Mouse (Mus musculus): ENCODE data around the gene Dab2ip. TPM values are rescaled to one million over a fixed set of nuclear protein-coding genes. Genes with fewer than 3 reads are reported as not detected.

Gene Dab2ip
- total RNA-seq, 1 experiment from 2014 or later, result 16.9 TPM

DNA sequence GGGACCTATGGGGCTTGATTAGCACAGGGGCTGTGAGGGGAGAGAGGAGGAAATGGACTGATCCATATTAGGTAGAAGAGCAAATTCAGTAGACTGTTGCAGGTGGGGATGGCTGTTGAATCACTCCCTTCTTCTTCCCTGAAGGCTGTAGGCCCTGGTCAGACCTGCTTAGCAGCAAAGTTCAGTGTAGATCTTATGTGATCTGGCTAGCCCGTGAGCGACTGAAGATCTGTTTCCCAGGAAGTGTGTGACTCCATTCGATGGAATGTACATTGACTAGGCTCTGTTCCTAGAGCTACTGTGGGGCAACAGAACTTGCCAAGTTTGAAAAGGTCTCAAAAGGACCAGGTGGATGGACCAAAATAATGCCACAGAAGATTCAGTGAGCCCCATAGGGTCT, 145.2 kb downstream of the Dab2ip start:
- ATAC-seq (replicated peaks in 1 of 2; ENCODE audit: insufficient read depth in 1 of 2, low FRiP score in 2 of 2, low TSS enrichment in 1 of 2, low read depth in 1 of 2, poor library complexity in 2 of 2, severe bottlenecking in 2 of 2), result no peak

DNA sequence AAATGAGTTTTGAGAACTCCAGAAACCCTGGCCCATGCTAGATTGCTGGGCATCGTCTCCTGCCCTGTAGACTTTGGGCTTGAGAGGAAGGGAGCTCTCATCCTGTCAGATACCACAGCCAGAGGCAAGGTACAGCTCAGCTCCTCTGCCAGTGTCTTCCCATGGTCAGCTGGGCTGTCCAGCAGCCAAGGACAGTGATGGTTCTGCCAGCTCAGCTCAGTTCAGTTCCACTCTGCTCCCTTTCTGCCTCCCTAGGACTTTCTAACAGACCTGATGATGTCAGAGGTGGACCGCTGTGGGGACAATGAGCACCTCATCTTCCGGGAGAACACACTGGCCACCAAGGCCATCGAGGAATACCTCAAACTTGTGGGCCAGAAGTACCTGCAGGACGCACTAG, 154.5 kb downstream of the Dab2ip start:
- no peak for ATAC-seq (replicated peaks in 1 of 2; ENCODE audit: insufficient read depth in 1 of 2, low FRiP score in 2 of 2, low TSS enrichment in 1 of 2, low read depth in 1 of 2, poor library complexity in 2 of 2, severe bottlenecking in 2 of 2)

DNA sequence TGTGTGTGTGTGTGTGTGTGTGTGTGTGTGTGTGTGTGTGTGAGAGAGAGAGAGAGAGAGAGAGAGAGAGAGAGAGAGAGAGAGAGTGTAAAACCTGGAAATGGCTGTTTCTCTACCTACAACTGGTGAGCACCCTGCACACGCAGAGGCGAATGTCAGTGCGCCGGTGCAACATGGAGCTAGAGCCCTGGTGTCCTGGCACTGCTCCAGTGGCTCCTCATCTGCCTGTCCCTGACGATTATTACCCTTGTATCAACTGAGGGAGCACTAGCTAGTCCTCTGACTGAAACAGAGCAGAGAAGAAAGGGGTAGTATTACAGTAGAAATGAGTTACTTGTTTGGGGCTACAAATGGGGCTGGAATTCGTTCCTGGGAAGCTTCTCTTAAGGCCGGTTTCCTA, 155.4 kb downstream of the Dab2ip start:
- ATAC-seq (replicated peaks in 1 of 2; ENCODE audit: insufficient read depth in 1 of 2, low FRiP score in 2 of 2, low TSS enrichment in 1 of 2, low read depth in 1 of 2, poor library complexity in 2 of 2, severe bottlenecking in 2 of 2), result no peak

DNA sequence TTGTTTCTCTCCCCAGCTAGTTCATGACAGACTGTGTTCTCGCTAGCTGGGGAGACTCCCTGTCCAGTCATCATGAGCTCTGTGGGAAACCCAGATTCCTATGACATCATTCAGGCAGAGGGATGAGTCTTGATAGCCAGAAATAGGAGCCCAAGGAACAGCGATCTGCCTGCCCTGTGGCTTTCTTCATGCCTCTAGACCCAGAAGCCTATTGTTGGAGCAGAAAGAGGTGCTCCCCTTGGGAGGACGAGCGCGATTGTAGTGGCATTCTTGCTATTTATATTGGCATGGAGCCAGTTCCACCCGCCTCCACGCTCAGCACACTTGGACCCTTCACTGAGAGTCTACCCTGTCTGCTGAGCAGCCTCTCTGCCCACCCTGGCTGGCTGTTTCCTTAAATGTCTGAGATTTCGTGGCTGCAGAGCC, 156.7 kb downstream of the Dab2ip start:
- no peak for ATAC-seq (replicated peaks in 1 of 2; ENCODE audit: insufficient read depth in 1 of 2, low FRiP score in 2 of 2, low TSS enrichment in 1 of 2, low read depth in 1 of 2, poor library complexity in 2 of 2, severe bottlenecking in 2 of 2)

DNA sequence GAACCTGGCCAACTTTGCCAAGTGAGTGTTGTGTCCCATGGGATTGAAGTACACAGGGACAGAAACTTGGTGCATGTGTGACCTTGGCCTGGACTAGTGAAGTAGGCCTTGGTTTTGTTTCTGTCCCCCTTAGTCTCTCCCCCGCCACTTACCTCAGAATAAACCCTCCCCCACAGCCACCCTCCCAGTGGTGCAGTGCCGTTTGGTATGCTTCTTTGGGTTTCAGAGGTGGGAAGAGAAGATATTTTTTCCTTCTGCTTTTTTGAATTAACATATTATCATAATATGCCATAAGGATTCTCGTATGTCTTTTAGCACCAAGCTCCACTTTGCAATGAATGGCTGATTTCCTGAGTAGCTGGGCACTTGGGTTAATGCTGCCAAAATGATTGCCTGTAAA, 157.4 kb downstream of the Dab2ip start:
- no peak for ATAC-seq (replicated peaks in 1 of 2; ENCODE audit: insufficient read depth in 1 of 2, low FRiP score in 2 of 2, low TSS enrichment in 1 of 2, low read depth in 1 of 2, poor library complexity in 2 of 2, severe bottlenecking in 2 of 2)

DNA sequence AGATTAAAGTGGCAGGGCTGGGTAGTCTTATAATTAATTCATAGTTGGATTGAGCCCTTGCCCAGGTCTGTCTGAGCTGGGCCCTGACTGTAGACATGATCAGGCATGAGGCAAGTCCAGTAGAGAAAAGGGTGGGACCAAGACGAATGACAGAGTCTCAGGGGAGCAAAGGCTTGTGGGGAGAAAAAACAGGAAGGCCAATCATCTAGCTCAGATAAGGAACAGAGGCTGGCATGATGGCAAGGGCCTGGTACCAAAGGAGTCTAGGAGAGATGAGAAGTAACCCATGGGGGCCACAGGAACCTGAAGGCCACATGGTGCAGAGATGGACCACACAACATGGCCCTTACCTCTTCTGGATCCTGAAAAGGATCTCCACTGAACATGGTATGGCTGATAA, 158.1 kb downstream of the Dab2ip start:
- no peak for ATAC-seq (replicated peaks in 1 of 2; ENCODE audit: insufficient read depth in 1 of 2, low FRiP score in 2 of 2, low TSS enrichment in 1 of 2, low read depth in 1 of 2, poor library complexity in 2 of 2, severe bottlenecking in 2 of 2)

DNA sequence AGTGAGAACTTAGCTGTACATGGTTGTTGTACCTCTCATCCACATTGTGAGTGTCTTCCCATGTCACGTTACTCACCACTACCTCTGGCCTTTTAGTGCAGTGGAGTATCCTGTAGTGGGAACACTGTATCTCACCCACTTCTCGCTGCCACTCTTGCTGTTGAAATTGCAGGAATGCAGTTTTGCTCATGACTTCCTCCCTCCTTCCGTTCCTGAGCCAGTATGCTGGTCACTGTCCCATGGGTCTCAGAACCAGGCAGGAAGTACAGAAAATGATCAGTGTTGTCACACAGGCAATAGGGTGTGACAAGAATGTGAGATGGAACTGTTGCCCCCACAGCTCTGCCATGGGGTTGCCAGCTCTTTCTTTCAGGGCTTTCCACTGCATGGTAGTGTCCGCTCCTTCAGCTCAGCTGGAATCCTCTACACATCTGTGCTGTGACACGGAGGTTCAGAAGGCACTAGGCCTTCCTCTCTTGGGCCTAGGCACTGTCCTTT, 160.0 kb downstream of the Dab2ip start:
- no peak for ATAC-seq (replicated peaks in 1 of 2; ENCODE audit: insufficient read depth in 1 of 2, low FRiP score in 2 of 2, low TSS enrichment in 1 of 2, low read depth in 1 of 2, poor library complexity in 2 of 2, severe bottlenecking in 2 of 2)

DNA sequence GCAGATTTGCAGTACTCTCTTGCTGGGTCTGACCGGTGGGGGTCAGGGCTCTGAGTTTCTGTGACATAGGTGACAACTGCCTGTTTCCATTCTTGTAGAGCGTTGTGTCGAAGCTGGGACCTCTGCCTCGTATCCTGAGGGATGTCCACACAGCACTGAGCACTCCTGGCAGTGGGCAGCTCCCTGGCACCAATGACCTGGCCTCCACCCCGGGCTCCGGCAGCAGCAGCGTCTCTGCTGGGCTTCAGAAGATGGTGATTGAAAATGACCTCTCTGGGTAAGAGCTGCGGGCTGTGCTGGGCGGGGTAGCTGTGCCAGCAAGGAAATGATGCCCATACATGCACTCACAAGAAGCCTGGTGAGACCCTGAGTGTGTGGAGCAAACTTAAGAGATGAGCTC, 160.6 kb downstream of the Dab2ip start:
- ATAC-seq (replicated peaks in 1 of 2; ENCODE audit: insufficient read depth in 1 of 2, low FRiP score in 2 of 2, low TSS enrichment in 1 of 2, low read depth in 1 of 2, poor library complexity in 2 of 2, severe bottlenecking in 2 of 2), result no peak

DNA sequence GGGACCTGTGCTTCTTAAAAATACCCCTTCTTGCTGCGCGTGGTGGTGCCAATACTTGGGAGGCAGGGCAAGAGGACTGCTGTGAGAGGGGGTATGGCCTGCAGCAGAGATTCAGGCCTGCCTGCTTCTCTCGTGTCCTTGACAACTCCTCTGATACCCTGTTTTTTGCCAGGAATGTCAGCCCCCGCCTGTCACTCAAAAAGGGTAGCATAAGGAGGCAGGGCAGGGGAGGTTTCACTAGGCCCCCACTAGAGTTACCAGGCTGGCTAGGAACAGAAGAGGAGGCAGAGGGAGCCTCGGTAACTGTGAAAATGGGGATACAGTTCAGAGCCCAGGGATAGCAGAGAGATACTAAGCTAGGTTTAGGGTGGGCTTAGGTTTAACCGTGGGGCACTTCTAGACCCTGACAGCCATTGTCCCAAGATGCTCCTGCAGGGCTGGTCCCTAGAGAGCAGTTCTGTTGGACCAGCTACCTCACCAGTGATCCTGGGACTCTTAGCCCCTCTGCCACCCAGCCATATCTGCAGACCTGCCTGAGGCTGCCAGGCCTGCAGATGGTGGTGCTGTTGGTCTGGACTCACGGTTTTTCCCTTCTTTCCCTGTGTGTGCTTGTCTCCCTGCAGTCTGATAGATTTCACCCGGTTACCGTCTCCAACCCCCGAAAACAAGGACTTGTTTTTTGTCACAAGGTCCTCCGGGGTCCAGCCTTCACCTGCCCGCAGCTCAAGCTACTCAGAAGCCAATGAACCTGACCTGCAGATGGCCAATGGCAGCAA, 161.4 kb downstream of the Dab2ip start:
- ATAC-seq (replicated peaks in 1 of 2; ENCODE audit: insufficient read depth in 1 of 2, low FRiP score in 2 of 2, low TSS enrichment in 1 of 2, low read depth in 1 of 2, poor library complexity in 2 of 2, severe bottlenecking in 2 of 2), result no peak

DNA sequence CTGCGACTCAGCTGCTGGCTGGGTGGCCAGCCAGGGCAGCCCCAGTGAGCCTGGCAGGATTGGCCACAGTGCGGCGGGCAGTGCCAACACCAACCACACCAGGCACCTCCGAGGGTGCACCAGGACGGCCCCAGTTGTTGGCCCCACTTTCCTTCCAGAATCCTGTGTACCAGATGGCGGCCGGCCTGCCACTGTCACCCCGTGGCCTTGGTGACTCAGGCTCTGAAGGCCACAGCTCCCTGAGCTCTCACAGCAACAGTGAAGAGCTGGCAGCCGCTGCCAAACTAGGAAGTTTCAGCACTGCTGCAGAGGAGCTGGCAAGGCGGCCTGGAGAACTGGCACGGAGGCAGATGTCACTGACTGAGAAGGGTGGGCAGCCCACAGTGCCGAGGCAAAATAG, 162.0 kb downstream of the Dab2ip start:
- no peak for ATAC-seq (replicated peaks in 1 of 2; ENCODE audit: insufficient read depth in 1 of 2, low FRiP score in 2 of 2, low TSS enrichment in 1 of 2, low read depth in 1 of 2, poor library complexity in 2 of 2, severe bottlenecking in 2 of 2)

DNA sequence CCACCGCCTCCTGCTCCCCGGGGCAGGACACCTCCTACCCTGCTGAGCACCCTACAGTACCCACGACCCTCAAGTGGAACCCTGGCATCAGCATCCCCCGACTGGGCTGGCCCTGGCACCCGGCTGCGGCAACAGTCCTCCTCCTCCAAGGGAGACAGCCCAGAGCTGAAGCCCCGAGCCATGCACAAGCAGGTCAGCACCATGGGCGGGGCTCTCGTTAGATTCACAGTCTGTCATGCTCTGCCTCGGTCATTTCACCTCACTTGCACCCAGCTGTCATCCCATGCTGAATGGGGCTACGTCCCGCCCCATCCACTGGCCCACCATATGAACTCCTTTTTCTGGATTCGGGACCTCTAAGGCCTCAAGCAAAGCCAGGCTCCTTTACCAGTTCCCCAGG, 162.5 kb downstream of the Dab2ip start:
- ATAC-seq (replicated peaks in 1 of 2; ENCODE audit: insufficient read depth in 1 of 2, low FRiP score in 2 of 2, low TSS enrichment in 1 of 2, low read depth in 1 of 2, poor library complexity in 2 of 2, severe bottlenecking in 2 of 2), result no peak

DNA sequence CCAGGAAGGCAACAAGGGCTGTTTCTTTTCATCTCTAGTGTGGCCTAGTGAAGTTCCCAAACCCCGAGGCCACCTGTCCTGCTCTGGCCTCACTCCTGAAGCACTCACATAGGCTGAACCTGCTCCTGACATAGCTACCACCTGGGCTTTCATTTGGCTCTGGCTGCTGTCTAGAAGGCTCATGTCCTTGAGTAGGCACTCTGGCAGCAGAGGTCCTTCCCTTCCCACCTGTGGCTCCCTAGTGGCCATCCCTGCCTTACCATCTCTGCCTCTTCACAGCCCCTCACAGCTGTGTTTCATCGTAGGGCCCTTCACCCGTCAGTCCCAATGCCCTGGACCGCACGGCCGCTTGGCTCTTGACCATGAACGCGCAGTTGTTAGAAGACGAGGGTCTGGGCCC, 162.9 kb downstream of the Dab2ip start:
- ATAC-seq (replicated peaks in 1 of 2; ENCODE audit: insufficient read depth in 1 of 2, low FRiP score in 2 of 2, low TSS enrichment in 1 of 2, low read depth in 1 of 2, poor library complexity in 2 of 2, severe bottlenecking in 2 of 2), result no peak

DNA sequence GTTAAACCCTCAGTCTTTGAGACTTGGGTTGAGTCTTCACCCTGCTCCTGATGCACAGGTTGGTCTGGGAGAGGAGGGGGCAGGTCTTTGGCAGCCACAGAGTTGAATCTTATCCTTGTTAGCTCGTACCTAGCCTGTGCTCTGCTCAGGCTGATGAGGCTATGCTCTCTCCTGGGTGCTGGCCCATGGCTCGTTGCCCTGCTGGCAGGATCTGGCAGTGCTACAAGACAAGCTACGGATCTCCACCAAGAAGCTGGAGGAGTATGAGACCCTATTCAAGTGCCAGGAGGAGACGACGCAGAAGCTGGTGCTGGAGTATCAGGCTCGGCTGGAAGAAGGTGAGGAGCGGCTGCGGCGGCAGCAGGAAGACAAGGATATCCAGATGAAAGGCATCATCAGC, 164.8 kb downstream of the Dab2ip start:
- ATAC-seq (replicated peaks in 1 of 2; ENCODE audit: insufficient read depth in 1 of 2, low FRiP score in 2 of 2, low TSS enrichment in 1 of 2, low read depth in 1 of 2, poor library complexity in 2 of 2, severe bottlenecking in 2 of 2), result no peak

DNA sequence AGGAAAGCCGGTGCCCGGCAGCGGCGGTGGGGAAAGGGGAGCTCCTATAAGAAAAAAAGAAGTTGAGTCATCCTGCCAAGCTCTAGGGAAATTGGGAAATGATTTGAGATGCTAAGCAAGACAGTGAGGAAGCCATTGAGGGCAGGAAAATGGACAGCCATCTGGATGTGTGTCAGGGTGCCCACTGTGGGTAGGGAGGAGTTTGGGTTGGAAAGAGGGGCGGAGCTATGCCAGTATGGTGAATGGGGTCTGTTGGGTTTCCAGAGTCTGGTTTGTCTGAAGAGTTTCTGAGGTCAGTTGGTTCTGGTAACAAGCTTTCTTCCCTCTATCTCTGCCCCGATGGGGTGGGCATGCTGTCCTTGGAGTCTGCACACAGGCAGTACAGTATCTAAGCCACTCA, 165.2 kb downstream of the Dab2ip start:
- ATAC-seq (replicated peaks in 1 of 2; ENCODE audit: insufficient read depth in 1 of 2, low FRiP score in 2 of 2, low TSS enrichment in 1 of 2, low read depth in 1 of 2, poor library complexity in 2 of 2, severe bottlenecking in 2 of 2), result no peak; a peak in 1 of 4 replicates

DNA sequence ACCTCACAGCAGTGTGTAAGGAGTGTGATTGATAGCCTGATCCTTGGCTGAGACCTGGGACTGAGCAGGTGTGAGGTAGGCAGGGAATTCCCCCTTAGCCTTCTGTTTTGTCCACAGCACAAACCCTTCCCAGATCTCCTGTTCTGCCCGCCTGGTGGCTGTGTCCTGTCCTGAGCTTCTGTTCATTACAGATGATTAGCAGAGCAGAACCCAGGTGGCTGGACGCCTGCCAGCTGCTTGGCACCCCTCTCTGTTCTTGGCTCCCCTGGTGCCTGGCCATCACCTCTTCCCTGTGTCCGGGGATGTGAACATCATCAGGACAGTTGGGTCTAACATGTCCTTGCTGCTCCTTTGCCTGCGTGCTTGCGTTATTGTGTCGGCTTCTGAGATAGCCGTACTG, 165.6 kb downstream of the Dab2ip start:
- ATAC-seq (replicated peaks in 1 of 2; ENCODE audit: insufficient read depth in 1 of 2, low FRiP score in 2 of 2, low TSS enrichment in 1 of 2, low read depth in 1 of 2, poor library complexity in 2 of 2, severe bottlenecking in 2 of 2), result no peak

DNA sequence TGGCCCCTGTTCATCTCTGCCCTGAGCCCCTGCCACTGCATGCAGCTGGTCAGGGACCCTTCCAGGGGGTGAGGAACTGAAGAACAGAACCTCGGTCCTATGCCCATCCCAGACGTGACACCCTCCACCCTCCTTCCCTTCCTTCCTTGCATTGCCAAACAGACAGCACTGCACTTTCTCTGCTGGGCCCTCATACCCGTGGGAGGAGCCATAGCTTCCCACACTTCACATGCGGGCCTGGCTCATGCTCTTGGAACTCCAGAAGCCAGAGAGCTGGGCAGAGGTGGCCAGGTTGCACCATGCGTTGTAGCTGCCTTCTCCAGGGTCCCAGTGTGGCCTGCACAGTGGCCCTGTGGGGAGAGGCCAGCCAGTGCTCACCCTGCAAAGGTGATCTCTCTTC, 170.6 kb downstream of the Dab2ip start:
- ATAC-seq (replicated peaks in 1 of 2; ENCODE audit: insufficient read depth in 1 of 2, low FRiP score in 2 of 2, low TSS enrichment in 1 of 2, low read depth in 1 of 2, poor library complexity in 2 of 2, severe bottlenecking in 2 of 2), result no peak

DNA sequence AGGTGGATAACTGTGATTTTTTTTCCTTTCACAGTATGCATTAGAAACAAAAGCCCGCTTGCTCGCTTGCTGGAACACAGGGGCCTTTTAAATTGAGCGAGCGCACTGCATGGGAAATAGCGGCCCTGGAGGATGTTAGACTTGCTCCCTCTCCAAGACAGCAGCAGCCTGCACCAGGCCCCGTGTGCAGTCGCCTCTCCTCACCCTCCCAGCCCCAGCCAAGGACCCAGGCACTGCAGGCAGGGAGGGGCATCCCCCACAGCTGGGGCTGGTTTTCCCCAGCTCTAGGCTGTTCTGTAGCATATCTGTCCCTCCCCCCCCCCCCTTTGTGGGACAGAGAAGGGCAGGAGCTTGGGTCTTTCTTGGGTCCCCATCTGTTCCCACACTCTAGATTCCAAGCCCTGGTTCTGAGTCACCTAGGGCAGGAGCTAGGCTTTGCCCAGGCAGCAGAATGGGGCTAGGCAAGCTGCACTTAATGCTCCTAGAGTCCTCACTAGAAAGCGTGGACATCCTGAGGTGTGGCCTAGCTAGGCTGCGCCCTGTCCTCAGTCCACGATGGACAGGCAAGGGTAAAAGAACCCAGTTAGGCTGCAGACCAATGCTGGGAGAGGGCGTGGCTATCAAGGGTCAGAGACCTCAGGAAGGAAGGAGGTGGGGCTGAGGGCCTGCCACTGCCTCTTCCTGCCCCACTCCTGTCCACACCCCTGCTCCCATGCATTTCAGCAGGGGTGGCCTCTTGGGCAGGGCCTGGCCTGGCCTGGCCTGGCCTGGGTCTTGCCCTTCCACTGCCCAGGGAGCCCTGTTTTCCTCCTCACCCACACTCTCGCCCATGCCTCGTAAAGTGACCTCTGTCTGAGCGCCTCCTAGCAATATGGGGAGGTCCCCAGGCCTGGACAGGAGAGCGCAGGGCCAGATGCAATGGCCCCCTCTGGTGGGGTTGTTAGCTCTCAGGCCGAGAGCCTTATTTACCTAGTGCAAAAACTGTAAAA, 171.3 kb downstream of the Dab2ip start:
- peak; percentile 66 to 72 for ATAC-seq (replicated peaks in 1 of 2; ENCODE audit: insufficient read depth in 1 of 2, low FRiP score in 2 of 2, low TSS enrichment in 1 of 2, low read depth in 1 of 2, poor library complexity in 2 of 2, severe bottlenecking in 2 of 2)
